Mouse (Mus musculus) heart, adult 2 months (tissue): ENCODE measurements around the gene Sox13.

ENCODE experiments used
- CTCF ChIP-seq: fragments of 200-600 bp; IDR thresholded peaks from 2 replicates; pipeline ENCODE4 v1.8.1; 2022; ENCODE audit warnings: antibody characterized with exemption, mild to moderate bottlenecking, moderate library complexity
- EP300 ChIP-seq: fragments of 200-500 bp; IDR thresholded peaks from 2 replicates; pipeline ENCODE4 v1.6.1; 2011; ENCODE audit warnings: low read depth, low read length, control low read depth; ENCODE audit not compliant: insufficient read depth
- POLR2A ChIP-seq: fragments of 200-500 bp; IDR thresholded peaks from 2 replicates; pipeline ENCODE4 v1.6.1; 2011; ENCODE audit warnings: mild to moderate bottlenecking, low read depth, low read length, control low read depth; ENCODE audit not compliant: insufficient read depth

- TF ChIP-seq POLR2A (no peak), EP300 (no peak), CTCF (no peak)
Observed at GRCm38 (mm10) chr1:133432566-133432965, 8.4 kb upstream of the Sox13 start.
